Mouse (Mus musculus) gastrocnemius, adult 8-10 months (tissue): ENCODE results near the gene Dhh. TPM values are rescaled to one million over a fixed set of nuclear protein-coding genes. Genes with fewer than 3 reads are reported as not detected.
"Not testable (repeated sequence)": the region's sequence is repeated elsewhere in the genome, so short reads cannot be mapped to it uniquely, and the experiment has no call there.

Experiments
- DNase-seq, 2 experiments: peaks; one replicate each; pipeline ENCODE4 v3.0.0; 2022; ENCODE audit warnings: low spot score in 2 of 2
- total RNA-seq, 4 experiments: library from RNA; stranded (reverse); gene quantifications; 2 replicates each; pipeline ENCODE4 v1.2.4; 2022

Gene Dhh
- 1 to 10 TPM in 1 of 4 experiments, under 1 TPM in 3; 0.19 to 1.0 (median 0.49) TPM for total RNA-seq

GRCm38 (mm10) chr15:98897928-98898800 is at the start of gene Dhh:
TSS of gene Dhh (minus strand) at chr15:98898540.
- no peak for DNase-seq

GRCm38 (mm10) chr15:98947884-98948283 is 49.5 kb upstream of the Dhh start:
- DNase-seq = no peak

DNA sequence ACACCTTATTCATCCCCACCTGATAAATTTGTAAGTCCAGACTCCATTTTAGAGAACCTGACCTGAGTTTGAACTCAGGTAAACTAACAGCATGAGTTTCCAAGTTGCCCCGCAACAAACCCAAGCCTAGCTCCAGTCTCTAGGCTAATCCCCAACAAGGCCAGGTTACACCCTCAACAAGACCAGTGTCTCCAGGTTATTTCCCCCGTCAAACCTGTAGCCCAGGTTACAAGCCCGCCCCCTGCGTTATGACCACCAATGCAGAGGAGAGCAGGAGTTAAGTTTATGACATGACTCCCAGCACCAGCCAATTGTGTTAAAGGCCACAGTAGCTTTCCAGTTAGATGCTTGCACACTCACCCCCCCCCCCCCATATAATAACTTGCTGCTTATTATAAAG is 44.8 kb upstream of the Dhh start:
- DNase-seq = no peak

GRCm38 (mm10) chr15:98942081-98942480 is 43.7 kb upstream of the Dhh start:
- DNase-seq = no peak

- no peak for DNase-seq
Measured at GRCm38 (mm10) chr15:98941539-98941938, 43.2 kb upstream of the Dhh start.

DNA sequence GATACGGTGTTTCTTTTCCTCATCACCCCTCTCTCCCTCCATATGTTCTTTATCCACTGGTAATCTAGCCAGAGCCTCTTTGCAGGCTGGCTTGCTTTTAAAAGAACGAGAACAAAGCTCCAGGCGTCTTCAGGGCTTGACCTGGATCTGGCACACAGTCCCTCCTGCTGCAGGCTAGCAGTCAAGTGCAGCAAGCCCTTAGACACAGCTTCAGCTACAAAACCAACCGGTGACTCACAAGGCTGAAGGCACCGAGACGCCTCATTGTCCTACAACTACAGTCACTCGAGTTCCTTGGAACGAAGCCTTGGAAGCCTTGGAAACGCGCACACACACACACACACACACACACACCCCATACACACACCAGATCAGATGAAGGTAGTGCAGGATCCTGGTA is 42.5 kb upstream of the Dhh start:
- no peak for DNase-seq

DNA sequence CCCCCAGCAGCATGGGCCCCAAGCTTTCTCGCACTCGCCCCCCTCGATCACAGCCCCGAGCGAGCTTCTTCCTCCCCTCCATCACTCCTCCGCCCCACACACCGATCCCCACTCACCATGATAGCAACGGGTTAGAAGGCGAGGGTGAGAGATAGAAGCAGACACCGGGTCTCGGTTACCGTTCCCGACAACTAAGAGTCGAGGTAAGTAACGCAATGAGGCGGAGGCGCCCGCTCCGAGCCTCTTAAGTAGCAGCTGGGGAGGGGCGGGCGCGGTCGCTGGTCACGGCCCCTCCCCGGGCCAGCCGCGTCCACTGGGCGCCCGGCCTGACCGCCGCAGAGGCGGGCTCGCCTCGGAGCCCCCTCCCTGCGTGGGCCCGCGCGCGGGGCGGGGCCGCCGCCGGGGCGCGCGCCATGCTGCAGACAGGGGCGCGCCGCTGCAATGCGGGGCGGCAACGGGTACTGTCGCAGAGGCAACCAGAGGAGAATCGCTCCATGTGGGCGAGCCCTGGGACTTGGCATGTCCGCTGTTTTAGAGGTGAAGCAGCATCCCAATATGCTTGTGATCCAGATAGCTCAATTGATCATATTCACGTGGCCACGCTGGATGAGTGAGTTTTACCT is 36.0 kb upstream of the Dhh start, which contains the start of gene Tuba1b:
Gene Tuba1b, minus strand, starts transcription at position 349 of the 623 bp plus-strand sequence.
- DNase-seq = peak; percentile 85 to 86

- peak; percentile 87 to 92 for DNase-seq
Measured at GRCm38 (mm10) chr15:98933833-98934216, 35.5 kb upstream of the Dhh start.

- not testable (repeated sequence) for DNase-seq
Measured at GRCm38 (mm10) chr15:98933004-98933671, 34.8 kb upstream of the Dhh start.

- DNase-seq = no peak
Measured at GRCm38 (mm10) chr15:98930998-98931397, 32.7 kb upstream of the Dhh start.

GRCm38 (mm10) chr15:98930017-98930734 is 31.8 kb upstream of the Dhh start:
- DNase-seq = no peak

DNA sequence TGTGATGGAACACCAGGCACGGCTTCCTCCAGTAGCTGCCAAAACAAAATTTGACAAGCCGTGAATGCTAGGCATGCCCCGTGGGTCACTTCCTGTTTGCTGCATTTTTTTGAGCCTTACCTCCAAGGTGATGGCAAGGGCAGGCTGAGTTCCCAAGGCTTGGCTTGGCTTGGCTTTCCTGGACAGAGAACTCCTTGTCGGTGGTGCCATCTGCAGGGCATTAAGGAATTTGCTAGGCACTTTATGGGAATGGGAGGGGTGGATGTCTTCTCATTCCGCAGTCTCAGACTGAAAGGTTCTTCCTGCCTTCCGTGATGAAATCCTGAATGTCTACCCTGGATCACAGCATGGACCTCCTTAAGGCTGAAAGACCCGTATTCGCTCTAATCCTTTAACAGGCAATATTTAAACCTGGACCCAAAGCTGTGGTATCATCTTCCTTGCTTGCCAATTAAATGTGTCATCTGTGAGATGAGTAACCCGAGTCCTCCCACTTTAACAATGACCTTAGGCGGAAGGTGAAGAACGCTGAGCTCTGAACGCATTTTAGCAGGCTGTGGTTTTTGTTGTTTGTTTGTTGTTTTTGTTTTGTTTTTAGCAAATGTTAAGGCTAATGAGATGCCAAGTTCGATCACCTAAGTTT is 30.4 kb upstream of the Dhh start:
- peak; percentile 41 to 53 for DNase-seq

- no peak for DNase-seq
Measured at GRCm38 (mm10) chr15:98927566-98927965, 29.2 kb upstream of the Dhh start.

DNA sequence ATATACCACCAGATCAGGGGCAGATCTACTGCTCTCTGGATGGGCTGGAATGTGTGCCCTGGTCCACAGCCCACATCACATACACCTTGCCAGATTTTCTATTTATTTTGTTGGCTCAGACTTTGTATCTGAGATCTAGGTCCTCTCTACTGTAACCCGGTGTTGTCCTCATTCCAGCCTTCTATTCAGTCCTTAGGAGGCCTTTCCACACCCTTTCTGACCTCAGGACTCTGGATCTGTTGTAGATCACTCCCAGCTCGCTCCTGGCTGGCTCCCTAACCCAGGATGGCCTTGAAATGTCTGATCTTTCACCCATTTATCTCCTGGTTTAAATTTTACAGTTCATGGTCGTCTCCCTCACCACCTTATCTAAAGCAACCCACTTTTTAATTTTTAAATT is 26.3 kb upstream of the Dhh start:
- DNase-seq = no peak

- DNase-seq = no peak
Measured at GRCm38 (mm10) chr15:98923031-98923537, 24.7 kb upstream of the Dhh start.

DNA sequence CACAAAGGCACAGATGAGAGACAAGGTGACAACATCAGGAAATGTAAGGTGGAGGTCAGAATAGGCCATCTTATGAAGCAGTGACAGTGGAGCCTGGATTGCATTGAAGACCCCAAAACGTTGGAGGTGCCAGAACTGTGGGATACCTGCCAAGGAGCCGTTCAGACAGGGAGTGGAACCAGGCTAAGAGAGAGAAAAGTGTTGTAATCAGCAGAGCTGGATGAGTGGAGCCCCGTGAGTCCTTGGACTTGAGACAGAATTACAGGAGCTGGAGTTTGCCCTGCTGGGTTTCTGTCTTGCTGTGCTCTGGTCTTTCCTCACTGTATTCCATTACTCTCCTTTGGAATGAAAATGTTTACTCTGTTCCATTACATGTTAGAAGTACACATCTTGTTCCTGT is 24.2 kb upstream of the Dhh start:
- DNase-seq = no peak

DNA sequence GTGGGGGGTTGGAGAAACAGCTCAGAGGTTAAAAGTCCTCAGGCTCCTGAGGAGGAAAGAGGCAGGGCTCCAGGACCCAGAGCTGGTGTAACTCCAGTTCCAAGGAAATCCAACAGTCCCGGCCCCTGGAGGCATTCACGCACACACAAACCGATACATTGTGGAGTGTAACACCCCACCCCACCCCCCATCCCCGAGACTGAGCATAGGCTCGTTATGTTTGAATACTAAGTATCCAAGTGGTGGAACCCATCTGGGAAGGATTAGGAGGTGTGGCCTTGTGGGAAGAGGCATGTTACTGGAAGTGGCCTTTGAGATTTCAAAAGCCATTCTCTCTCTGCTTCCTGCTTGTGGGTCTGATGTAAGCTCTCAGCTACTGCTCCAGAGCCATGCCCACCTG is 23.2 kb upstream of the Dhh start:
- no peak for DNase-seq

- DNase-seq = not testable (repeated sequence)
Measured at GRCm38 (mm10) chr15:98918499-98918895, 20.2 kb upstream of the Dhh start.

DNA sequence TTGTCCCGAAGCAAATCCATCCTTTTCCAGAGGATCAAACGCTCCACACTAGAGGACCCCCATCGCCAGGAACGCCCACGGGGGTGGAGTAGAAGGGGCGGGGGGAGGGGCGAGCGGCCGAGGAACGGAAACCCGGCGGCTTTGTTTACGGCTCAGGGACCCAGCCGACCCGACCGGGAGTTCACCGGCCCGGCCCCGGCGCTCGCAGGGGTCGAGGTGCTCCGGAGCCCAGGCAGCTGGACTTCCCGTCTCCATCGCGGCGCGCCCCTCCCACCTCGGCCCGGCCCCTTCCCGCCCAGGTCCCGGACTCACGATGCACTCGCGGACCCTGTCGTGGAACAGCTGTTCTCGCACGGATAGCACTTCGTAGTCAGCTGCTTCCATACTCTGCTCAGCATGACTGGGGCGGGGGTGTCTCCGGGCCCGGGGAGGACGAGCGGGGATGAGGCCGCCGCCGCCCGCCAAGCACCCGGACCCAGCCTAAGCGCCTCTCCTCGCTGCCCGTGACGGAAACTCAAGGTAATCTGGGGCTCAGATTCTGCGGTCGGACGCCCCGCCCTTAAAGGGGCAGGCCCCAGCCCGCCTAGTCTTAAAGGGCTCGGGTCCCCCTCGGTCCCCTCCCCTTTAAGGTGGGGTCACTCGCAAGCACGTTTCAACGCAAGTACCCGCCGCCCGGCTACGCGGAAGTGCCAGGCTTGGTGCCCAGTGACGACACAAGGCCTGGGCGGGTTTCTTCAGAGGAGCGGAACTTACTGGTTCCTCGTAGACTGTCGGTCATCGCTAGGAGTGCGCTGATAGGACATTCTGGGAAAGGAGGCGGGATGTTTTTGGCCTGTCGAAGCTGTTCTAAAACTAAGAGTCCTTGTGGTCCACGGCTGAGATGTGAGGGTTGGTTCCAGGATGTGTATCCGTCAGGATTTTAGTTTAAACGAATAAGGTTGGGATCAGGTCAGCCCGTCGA is 19.5 kb upstream of the Dhh start, which contains the start of gene Lmbr1l:
Gene Lmbr1l, minus strand, starts transcription at position 694 of the 961 bp plus-strand sequence.
- DNase-seq = peak; percentile 98 to 99
